Mouse (Mus musculus): Measurements from ENCODE around the gene Actg1.
A peak's percentile ranks its signal among the peaks of the same experiment; 100 is the strongest.
"Not testable (repeated sequence)": the region's sequence is repeated elsewhere in the genome, so short reads cannot be mapped to it uniquely, and the experiment has no call there.

Gene Actg1

DNA sequence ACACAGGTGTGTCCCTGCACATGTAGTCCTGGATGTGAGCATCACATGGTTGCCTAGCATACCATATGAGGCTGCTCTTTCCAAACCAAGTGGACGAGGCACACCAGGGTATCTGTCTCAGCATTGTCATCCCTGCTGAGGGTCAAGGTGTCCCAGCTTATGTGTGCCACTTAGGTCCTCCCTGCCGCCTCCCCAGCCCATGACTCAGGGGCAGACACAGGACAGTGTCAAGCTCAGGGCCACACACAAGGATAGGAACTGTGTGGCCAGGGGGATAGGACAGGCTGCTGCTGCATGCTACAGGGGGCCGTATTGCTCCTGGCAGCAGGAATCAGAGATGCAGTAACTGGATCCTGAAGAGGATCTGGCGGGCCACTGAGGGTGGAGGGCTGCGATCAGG, 12.4 kb upstream of the Actg1 start:
- no peak for DNase-seq (ENCODE audit: low read depth, low spot score)

DNA sequence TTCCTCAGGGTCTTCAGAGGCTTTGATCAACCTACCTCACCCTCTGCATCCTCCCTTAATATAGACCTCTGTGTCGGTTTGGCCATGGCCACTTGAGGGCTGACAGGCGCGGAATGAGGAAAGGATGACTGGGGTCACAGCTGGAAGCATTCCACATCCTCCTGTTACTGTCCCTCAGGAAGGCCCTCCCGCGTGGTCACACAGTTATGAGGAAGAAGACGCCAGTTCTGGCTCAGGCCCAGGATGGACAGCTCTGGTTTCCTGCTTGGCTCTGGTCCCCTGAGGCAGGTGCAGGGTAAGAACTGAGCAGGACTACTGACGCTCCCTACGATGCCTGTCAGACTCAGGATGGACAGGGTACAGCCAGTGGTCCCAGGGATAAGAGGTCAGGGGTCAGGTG, 11.7 kb upstream of the Actg1 start:
- DNase-seq (ENCODE audit: low read depth, low spot score), result no peak

DNA sequence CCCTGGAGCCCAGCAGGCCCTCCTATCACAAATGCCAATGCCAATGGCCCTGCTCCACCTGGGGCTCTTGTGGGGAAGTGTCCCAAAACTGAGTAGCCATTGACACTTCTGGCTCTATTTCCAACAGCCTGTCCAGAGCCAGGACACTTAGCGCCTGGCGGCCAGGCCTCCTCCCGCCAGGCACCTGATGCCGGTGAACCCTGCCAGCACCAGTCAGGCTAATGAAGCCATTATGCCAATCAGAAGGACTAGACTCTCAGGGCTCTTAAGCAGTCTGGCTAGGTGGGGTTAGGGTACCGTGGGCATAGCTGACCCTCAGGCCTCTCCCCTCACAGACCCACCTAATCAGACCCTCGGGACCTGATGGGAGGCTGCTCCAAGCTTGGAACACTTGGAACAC, 11.0 kb upstream of the Actg1 start:
- DNase-seq (ENCODE audit: low read depth, low spot score), result no peak

DNA sequence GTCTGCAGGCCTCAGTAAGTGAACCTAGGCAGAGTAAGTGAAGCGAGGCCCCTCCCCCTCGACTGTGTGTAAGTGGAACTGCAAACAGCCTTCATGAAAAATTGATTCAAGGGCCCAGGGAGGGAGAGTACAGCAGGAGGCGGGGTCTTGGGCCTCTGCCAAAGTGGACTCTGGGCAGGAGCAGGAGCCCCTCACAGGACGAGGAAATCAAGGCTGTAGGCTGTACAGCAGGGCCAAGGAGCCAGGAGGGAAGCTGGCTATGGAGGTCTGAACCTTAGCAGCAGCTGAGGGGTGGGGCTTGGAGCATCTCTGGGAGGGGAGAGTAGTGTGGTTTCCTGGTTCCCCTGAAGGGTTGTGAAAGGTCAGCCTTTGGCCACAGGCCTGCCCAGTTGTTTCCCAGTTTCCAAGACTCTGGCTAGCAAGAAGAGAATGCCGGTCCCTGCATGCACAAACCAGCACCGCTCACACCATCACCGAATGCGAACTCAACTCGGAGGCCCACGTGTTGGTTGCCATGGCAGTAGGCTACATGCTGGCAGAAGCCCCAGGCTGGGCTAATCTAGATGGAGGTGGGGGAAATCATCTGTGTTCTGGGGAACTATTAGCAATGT, 9.6 kb upstream of the Actg1 start:
- peak; percentile 54 for DNase-seq (ENCODE audit: low read depth, low spot score)

DNA sequence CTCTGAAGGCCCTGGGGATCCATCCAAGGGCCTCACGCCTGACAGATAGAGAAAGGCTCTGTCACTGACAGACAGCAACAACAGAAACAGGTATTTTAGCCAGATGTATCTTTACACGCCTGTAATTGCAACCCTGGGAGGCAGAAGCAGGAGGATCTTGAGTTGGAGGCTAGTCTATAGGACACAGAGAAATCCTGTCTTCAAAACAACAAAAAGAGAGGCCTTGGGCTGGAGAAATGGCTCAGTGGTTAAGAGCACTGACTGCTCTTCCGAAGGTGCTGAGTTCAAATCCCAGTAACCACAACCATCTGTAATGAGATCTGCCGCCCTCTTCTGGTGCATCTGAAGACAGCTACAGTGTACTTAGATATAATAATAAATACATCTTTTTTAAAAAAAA, 8.6 kb upstream of the Actg1 start:
- DNase-seq (ENCODE audit: low read depth, low spot score), result no peak

DNA sequence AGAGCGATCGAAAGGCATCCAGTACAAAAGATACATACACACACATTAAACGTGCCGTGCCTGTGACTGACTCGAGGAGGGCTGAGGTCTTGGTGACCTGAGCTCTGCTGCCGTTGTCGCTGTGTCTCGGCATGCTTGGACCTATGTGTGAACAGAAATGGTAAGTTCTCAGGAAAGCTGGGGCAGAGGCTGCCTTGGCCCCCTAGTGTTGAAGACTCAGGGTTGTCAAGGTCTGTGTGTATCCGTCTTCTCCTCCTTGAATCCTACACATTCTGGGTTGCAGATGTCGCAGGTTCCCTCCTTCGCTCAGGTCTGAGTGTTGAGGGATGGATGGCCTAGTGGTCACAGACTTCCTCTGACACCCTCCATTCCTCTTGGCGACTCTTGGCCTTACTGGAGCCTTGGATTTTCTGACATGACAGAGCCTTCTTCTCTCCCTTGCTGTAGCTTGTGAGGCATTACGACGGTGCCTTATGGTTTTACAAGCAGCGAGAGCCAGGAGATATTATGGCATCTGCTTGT, 8.0 kb upstream of the Actg1 start:
- DNase-seq (ENCODE audit: low read depth, low spot score), result peak; percentile 58

DNA sequence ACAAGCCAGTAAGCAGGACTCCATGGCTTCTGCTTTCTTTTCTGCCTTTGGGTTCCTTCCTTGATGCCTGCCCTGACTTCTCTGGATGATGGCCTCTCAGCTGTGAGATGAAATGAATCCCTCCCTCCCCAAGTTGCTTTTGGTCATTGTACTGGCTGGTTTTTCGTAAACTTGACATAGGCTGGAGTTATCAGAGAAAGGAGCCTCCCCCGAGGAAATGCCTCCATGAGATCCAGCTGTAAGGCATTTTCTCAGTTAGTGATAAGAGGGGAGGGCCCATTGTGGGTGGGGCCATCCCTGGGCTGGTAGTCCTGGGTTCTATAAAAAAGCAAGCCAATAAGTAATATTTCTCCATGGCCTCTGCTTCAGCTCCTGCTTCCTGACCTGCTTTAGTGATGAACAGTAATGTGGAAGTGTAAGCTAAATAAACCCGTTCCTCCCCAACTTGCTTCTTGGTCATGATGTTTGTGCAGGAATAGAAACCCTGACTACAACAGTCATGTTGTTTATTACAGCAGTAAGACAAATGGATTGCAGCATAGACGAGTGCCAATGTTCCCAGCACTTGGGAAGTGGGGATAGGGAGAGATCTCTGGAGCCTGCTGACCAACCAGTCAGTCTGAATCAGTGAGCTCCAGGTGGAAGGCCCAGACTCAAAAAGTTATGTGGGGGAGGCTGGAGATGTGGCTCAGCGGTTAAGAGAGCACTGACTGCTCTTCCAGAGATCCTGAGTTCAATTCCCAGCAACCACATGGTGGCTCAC, 7.1 kb upstream of the Actg1 start:
- DNase-seq (ENCODE audit: low read depth, low spot score), result no peak

DNA sequence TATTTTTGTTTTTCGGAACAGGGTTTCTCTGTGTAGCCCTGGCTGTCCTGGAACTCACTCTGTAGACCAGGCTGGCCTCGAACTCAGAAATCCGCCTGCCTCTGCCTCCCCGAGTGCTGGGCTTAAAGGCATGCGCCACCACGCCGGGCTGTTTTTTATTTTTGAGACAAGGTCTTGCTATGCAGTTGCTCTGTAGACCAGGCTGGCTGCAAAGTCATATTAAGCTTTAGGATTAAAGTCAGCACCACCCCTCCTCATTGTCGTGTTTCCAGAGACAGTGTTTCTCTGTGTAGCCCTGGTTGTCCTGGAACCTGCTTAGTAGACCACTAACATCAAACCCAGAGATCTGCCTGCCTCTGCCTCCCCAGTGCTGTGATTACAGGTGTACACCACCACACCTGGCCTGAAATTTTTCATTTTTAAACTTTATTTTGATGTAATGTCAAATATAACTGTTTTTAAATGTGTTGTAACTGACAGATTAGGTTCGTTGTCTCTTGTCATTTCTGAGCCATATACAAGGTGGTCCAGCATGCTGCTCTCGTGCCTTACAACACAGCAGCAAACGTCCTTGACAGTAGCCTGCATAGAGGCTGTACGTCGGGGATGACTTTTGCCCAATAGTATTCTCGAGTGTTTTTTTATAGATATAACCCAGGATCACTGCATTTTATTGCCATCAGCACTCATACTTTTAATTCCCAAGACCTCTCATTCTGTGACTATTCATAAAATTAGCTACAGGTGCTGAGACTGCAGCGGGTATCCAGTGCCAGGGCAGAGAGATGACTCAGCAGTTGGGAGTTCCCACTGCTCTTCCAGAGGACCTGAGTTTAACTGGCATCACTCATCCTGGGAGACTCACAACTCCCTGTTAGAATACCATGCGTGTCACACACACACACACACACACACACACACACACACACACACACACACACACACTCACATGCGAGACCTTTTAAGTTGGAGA, 6.2 kb upstream of the Actg1 start:
- no peak for DNase-seq (ENCODE audit: low read depth, low spot score)

DNA sequence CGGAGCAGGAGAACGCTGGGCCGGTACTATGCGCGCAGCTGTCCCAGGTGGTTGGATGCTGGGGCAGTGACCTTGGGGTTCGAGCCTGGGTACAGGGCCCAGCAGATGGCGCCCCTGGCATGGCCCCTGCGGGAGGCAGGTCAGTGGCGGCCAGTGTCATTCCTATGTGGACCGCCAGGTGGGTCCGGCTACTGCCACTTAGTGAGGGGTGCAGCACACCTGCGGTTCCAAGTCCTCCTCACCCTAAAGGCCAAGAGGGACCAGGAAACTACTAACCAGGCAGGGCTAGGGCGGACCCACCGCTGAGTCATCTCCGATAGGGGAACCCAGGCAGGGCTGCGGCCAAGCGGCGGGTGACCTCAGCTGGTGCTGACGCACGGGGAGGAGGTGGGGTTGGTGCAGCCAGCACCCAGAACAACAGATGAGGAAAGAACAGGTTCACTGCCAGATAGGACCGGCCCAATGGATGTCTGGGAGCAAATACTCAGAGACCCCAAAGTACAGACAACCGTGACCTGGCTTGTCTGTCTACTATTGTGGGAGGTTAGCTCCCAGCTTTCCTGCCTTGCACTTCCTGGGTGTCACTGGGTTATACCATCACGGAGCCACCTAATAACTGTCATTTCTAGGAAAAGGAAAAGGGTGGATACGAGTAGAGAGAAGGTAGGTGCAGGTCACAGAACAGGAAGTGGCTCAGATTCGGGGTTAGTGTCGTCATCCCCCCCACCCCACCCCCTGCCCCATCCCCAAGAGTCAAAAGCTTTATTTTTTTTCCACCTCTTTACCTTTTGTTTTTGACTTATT, 5.4 kb upstream of the Actg1 start:
- peak; percentile 45 for DNase-seq (ENCODE audit: low read depth, low spot score)

DNA sequence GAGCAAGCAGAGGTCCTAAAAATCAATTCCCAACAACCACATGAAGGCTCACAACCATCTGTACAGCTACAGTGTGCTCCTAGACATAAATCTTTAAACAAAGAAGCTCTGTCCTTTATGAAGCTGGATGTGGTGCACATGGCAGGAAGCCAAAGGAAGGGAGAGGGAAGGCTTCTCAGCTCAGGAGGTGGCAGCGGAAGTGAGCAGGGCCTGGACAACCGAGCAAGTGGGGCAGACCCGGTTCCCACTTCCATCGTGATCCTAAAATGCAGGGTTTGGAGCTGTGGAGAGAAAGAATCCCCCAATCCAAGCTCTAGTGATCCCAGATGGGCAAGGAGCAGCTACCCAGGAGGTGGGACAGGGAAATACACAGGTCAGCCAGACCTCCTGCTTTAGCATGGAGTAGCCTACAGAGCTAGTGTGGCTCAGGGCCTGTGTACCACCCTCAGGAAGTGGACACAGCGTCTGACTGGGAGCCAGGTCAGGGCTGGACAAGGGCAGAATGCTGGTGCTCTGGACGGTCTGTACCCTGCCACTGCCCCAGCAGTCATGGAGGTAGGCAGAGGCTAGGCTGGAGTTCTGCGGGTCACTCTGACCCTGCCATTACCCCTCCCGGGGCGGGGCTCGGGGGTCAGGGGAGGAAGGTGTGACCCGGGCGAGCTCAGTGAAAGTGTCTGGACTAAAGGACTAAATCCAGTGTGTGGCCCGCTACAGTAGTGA, 4.4 kb upstream of the Actg1 start:
- no peak for DNase-seq (ENCODE audit: low read depth, low spot score)

DNA sequence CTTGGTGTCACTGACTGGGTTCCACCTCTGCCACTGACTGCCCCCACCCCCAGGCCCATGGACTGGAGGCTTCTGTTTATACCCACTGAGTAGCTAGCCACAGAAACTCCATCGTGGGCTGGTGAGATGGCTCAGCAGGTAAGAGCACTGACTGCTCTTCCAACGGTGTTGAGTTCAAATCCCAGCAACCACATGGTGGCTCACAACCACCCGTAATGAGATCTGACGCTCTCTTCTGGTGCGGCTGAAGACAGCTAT, 3.7 kb upstream of the Actg1 start:
- DNase-seq (ENCODE audit: low read depth, low spot score), result not testable (repeated sequence)

DNA sequence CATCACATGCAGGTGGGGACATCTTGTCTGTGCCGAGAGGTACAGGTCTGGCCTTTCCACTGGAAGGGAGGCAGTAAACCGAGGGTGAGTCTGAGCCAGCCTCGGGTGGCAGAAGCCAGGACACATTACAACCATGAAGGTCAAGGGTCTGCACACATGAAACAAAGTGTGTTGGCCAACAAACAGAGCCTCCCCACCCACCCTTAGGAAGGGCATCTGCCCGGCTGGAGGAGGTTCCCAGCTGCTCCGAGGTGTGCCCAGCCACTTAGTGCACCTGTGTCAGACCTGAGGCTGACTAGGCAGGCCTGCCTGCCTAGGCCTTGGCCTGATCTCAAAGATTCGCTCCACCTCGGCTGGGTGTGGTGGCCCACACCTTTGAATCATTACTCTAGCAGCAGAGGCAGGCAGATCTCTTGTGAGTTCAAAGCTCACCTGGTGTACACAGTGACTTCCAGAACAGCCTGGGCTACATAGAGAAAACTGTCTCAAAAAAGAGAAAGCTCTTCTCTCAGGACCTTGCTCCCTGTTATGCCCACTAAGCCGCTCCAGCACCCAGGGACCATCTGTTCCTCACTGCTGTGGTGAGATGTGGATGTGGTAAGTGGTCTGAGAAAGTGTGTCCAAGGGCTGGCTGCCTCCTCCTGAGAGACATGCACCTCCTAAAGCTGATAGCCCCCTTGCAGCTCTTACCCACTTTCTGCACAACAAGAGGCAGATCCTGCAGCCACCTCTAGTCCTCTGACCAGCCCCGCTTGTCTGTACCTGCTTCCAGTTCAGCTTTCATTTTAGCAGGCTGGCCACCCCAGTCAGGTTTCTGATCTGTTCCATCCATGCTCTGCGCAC, 3.1 kb upstream of the Actg1 start:
- DNase-seq (ENCODE audit: low read depth, low spot score), result no peak

DNA sequence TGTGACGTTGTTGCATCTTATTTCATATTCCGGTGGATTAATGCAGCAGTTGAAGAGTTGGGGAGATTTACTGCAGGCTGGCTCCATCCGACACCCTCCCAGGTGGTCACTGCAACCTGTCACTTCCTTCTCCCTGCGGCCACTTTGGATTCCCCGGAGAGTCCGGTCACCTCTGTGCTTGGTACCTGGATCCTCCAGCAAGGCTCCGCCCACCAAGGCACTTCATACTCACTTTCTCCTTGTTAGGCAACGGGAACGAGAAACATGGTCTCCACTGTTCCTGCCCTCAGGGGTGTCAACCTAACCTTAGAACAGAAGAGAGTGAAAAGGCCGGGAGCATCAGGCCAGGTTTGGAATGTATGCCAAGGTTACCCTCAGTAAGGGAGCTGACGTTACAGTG, 2.4 kb upstream of the Actg1 start:
- DNase-seq (ENCODE audit: low read depth, low spot score), result peak; percentile 89

DNA sequence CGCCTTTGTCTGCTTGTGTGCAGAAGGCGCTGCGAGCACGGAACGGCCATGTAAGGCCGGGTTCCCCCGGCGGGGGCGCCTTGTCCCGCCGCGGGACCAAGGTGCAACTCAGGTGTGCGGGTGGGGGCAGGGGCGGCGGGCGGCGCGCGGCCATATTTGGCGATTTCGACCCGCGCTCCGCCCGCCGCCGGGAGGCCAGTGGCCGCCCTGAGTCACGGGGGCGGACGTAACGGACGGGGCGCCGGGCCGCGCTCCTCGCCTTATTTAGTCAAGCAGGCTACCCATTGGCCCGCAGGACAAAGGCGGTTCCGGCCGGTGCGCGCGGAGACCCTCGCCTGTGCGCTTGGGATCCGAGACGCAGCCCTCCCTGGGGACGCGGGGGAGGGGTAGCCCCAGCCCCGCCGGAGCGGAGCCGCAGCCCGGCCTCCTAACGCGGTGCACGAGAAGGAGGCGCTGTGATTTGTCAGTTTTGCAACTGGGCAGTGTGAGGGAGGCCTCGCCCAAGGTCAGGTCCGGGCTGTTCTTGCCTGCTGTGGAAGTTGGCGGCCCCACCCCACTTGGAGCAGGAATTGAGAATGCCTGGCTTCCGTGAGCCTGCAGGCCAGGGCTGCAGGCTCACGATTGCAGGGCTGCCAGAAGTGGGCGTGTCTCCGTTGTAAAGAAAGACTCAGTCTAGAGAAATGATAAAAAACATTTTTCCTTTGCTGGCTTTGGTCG, 1.8 kb upstream of the Actg1 start:
- DNase-seq (ENCODE audit: low read depth, low spot score), result peak; percentile 96

DNA sequence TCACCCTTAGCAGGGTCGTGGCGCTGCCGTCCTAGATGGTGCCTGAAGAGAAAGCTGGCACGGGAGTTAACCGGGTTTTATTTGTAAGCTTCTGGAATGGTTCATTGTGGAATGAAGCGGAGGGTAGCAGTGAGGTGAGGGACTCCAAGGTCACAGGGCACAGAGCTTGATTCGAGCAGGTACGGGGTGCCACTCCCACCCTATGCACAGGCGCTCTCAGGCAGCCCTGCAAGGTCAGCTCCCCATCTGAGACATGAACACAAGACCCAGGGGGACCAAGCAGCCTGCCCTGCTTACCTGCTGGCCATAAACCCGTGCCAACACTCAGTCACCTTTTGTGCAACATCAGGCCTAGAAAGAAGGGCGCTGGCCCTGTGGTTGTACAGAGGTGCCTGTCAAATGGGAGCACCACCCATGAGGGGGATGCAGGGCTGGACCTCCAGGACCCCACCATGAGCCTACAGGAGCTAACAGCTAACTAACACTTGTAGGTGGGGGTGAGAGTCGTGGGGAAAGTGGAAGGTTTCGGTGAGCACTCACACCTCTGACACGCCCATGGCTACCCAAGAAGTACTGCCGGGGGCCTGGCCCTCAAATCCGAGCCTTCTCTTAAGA, 1.1 kb upstream of the Actg1 start:
- peak; percentile 85 for DNase-seq (ENCODE audit: low read depth, low spot score)

DNA sequence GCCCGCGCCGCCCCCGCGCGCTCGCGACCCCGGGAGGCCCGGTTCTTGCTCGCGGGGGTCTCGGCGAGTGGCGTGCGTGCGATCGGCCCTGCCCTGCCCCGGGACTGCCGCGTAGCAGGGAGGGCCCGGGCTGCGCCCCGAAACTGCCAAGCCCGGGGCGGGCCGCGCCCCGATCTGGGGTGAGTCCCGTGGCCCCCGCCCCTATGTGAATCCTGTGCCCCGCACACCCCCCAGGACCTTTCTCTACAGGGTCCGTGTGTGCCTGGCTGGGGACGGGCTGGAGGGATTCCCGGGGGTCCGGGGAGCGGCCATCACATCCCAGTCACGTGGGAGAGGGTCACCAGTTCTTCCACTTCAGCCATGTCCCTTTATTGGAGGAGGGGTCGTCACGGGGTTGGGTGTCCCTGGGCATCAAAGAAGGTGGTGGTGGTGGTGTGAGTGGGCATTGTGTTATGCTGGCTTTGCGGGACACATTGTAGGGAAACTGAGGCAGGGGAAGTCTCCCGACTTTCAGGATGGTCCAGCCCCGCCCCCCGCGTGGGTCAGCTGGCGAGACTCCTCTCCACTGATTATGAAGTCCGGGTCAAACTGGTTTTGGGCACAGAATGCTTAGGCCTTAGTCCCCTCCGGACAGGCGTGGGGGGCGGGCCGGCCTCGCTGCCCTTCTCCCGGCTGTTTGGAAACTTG, 485 bp upstream of the Actg1 start:
- DNase-seq (ENCODE audit: low read depth, low spot score), result peak; percentile 66

DNA sequence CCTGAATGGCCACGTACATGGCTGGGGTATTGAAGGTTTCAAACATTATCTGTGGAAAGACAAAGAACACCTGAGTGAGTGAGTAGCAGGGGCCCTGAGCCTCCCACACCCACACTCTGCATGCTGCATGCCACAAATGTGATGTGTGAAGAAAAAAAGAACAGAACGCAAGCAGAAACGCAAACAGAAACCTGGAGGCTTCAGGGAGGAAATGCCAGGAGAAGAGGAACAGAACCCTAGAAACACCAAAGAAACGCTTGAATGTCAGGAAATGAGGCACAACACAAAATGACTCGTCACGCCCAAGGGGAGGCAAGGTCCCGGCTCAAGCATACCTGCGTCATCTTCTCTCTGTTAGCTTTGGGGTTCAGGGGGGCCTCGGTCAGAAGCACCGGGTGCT, 1.0 kb downstream of the Actg1 start:
- DNase-seq (ENCODE audit: low read depth, low spot score), result peak; percentile 45

DNA sequence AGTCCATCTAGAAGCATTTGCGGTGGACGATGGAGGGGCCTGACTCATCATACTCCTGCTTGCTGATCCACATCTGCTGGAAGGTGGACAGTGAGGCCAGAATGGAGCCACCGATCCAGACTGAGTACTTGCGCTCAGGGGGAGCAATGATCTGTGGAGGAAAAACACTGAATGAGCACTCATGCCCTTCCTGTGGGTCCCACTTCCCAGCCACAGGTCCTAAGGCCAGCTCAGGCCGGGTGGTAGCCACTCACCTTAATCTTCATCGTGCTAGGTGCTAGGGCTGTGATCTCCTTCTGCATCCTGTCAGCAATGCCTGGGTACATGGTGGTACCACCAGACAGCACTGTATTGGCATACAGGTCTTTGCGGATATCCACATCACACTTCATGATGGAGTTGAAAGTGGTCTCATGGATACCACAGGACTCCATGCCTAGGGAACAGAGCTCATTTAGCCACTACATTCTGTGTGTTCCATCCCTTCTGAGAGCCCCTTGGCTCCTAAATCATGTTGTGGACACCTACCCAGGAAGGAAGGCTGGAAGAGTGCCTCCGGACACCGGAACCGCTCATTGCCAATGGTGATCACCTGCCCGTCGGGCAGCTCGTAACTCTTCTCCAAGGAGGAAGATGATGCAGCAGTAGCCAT, 1.8 kb downstream of the Actg1 start:
- DNase-seq (ENCODE audit: low read depth, low spot score), result not testable (repeated sequence)
